Mouse (Mus musculus) ES-E14 (cell line): Measurements from ENCODE around the gene Nrsn1.

Source experiments
- CHD2 ChIP-seq: IDR thresholded peaks from 2 replicates; pipeline ENCODE4 v1.6.1; 2014; ENCODE audit warnings: mild to moderate bottlenecking, low read depth, low read length, inconsistent platforms
- HCFC1 ChIP-seq: IDR thresholded peaks from 2 replicates; pipeline ENCODE4 v1.6.1; 2012; ENCODE audit warnings: low read length, inconsistent platforms, borderline replicate concordance; ENCODE audit not compliant: insufficient read depth
- ZC3H11A ChIP-seq: IDR thresholded peaks from 2 replicates; pipeline ENCODE4 v1.6.1; 2012; ENCODE audit warnings: low read depth, mild to moderate bottlenecking, inconsistent platforms, low read length, borderline replicate concordance
- ZNF384 ChIP-seq: IDR thresholded peaks from 2 replicates; pipeline ENCODE4 v1.6.1; 2012; ENCODE audit warnings: low read depth, low read length, inconsistent platforms

GRCm38 (mm10) chr13:25269569-25270268, 583 bp downstream of the Nrsn1 start:
- TF ChIP-seq HCFC1 (no peak), ZC3H11A (no peak), CHD2 (no peak), ZNF384 (no peak)
